Mouse (Mus musculus) stomach, embryonic 16.5 days (tissue): Measurements from ENCODE around the gene Rab1b. TPM values are rescaled to one million over a fixed set of nuclear protein-coding genes. Genes with fewer than 3 reads are reported as not detected.
A peak's percentile ranks its signal among the peaks of the same experiment; 100 is the strongest.

ENCODE experiments used
- ATAC-seq: fragments of 200-750 bp; cut with Nextera tagmentation; 2 replicates; pipeline ENCODE4 v1.8.0; 2017; ENCODE audit warnings: moderate number of reproducible peaks, moderate TSS enrichment; ENCODE audit not compliant: insufficient read depth, low FRiP score
- H3K27ac ChIP-seq: fragments of 300-500 bp; sonication (generic); 2 replicates; pipeline ENCODE4 v1.5.1; 2014; ENCODE audit warnings: low read length
- H3K27me3 ChIP-seq: fragments of 300-500 bp; sonication (generic); 2 replicates; pipeline ENCODE4 v1.6.1; 2014; ENCODE audit warnings: low read length, control low read depth, mixed read lengths; ENCODE audit not compliant: control insufficient read depth, insufficient read depth
- H3K36me3 ChIP-seq: fragments of 300-500 bp; sonication (generic); 2 replicates; pipeline ENCODE4 v1.6.1; 2014; ENCODE audit warnings: low read length; ENCODE audit not compliant: control insufficient read depth, insufficient read depth
- H3K4me1 ChIP-seq: fragments of 300-500 bp; sonication (generic); 2 replicates; pipeline ENCODE4 v1.6.1; 2014; ENCODE audit warnings: low read length, control low read depth, mixed read lengths; ENCODE audit not compliant: control insufficient read depth, insufficient read depth
- H3K4me2 ChIP-seq: fragments of 300-500 bp; sonication (generic); 2 replicates; pipeline ENCODE4 v1.6.1; 2014; ENCODE audit warnings: low read depth, low read length, mixed read lengths
- H3K4me3 ChIP-seq: fragments of 300-500 bp; sonication (generic); replicated peaks from 2 replicates; pipeline ENCODE4 v1.5.1; 2014; ENCODE audit warnings: mild to moderate bottlenecking, low read length
- H3K9ac ChIP-seq: fragments of 300-500 bp; sonication (generic); 2 replicates; pipeline ENCODE4 v1.6.1; 2014; ENCODE audit warnings: low read length
- H3K9me3 ChIP-seq: fragments of 300-500 bp; sonication (generic); replicated peaks from 2 replicates; pipeline ENCODE4 v1.6.1; 2016; ENCODE audit warnings: low read length, control low read depth; ENCODE audit not compliant: control insufficient read depth
- WGBS: fragments of 180-500 bp; shearing (Covaris S2); extraction: QIAGEN DNeasy Blood & Tissue Kit; methylation state at CpG from one replicate; pipeline ENCODE4 v1.1.7; 2014; 5-methylcytosine and 5-hydroxymethylcytosine counted together
- polyA plus RNA-seq: library from polyadenylated mRNA; unstranded; fragments of >200 nt; fragmentation: Nextera tagmentation; extraction: Ambion mirVana; gene quantifications from 2 replicates; pipeline ENCODE4 v1.2.1, GENCODE M21; 2015

The Rab1b gene
- polyA plus RNA-seq, 1 experiment from 2014 or later, result 240 TPM

DNA sequence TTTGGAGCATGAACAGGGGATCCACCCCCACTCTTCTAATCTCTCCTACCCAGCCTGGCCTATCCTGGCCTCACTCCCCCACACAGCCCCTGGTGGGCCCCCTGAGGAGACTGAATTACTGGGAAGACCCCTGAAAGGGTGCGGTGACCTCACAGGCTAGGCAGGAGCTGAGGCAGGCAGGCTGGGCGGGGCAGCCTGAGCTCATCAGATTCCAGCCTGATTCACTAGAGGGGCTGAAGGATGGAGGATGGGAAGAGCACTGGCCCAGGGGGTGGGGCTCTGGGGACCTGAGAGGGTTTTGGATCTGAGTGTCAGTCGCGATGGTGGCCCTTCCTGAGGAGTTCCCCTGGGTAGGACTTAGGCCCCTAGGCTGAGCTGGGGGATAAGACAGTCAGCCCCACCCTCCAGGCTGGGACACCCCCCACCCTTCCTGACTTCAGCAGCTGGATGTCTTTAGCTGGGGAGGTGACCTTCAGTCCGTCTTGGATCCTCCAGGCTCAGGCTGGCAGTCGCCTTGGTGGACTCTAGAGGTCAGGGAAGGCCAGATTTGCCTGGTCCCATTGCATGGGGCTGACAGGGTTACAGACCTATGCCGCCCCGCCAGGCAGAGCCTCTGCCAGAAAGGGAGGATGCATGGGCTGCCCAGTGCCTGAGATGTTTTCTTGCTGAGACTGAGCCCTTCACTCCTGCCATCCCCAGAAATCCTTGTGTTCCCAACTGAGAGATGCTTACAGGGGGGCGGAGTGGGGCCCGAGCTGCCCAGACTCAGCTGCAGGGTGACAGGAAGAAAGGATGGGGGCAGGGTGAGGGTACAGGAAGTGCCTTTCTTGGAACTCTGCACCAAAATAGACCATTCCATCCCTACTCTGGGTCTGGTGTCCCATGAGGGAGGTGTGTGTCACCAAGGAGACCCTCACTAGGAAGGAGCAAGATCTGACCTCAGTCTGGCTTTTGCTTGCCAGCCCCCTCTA, 47.8 kb downstream of the Rab1b start:
- Histone ChIP-seq H3K27ac (peak overlapping the region; percentile 56), H3K27me3 (no peaks in the 10 kb centered on the region), H3K9me3 (no peaks in the 10 kb centered on the region), H3K4me3 (no peak overlapping the region), H3K9ac (peak overlapping the region; percentile 32), H3K36me3 (no peaks in the 10 kb centered on the region), H3K4me2 (peak overlapping the region; percentile 23; the same call in 1 of the 2 replicates), H3K4me1 (peaks cover 40% of the 10 kb centered on the region)
- ATAC-seq, result peak; percentile 39
- 15% methylated on average over 10 of the region's 10 CpGs for WGBS

DNA sequence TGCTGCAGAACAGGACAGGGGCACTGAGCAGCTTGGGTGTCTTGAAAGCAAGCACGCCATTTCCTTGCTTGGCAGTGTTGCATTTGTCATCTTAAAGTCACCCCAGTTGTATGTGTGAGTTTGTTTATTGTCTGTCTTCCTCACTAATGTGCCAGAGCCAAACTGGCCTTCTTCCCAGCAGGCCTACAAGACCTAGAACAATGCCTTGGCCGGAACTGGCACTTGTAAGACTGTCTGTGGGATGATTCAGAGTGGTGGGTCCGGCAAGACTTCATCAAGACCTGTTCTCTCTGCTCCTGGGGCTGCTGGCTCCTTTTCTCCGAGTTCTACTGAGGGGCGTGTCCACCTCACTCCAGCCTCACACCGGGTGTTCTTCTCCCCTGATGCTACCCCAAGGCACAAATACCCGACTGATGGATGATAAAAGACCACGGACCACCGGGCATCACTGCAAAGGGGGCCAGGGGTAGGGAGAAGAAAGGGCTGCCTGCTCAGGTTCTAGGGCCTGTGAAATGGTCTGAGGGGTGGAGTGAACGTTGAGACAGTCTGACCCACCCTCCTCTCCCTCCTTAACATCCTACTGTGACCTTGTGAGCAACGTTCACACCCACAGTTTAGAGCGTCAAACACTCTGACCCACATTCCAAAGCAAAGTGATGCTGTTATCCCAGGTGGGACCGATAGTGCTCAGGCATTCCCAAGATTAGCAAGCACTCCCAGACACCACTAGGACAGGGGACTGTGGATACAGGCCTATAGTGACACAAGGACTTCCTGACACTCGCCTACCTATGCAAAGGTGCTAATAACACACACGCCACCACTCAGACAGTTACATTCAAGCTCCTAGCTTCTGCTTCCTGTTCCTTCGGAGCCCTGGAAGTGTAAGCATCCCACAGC, 48.7 kb downstream of the Rab1b start:
- H3K4me2 ChIP-seq, result 0 out of 2 replicates have a peak overlapping the region, but pooled peaks have one; percentile 10
- no peak for ATAC-seq
- no peaks in the 10 kb centered on the region for H3K27me3 ChIP-seq
- H3K36me3 ChIP-seq, result no peaks in the 10 kb centered on the region
- peak overlapping the region; percentile 32 for H3K9ac ChIP-seq
- H3K27ac ChIP-seq, result peak overlapping the region; percentile 56
- H3K9me3 ChIP-seq, result no peaks in the 10 kb centered on the region
- H3K4me3 ChIP-seq, result no peak overlapping the region
- peaks cover 40% of the 10 kb centered on the region for H3K4me1 ChIP-seq
- WGBS, result 25% methylated on average over 16 of the region's 16 CpGs

GRCm38 (mm10) chr19:5056251-5056650, 50.6 kb downstream of the Rab1b start:
- H3K4me1 ChIP-seq, result peaks cover 40% of the 10 kb centered on the region

GRCm38 (mm10) chr19:5053909-5054308, 53.0 kb downstream of the Rab1b start:
- H3K36me3 ChIP-seq, result no peaks in the 10 kb centered on the region
- H3K9me3 ChIP-seq, result no peaks in the 10 kb centered on the region
- H3K4me2 ChIP-seq, result no peak overlapping the region
- H3K27me3 ChIP-seq, result peaks cover 10% of the 10 kb centered on the region
- H3K9ac ChIP-seq, result no peak overlapping the region
- no peak for ATAC-seq
- H3K4me1 ChIP-seq, result peaks cover 37% of the 10 kb centered on the region
- no peak overlapping the region for H3K4me3 ChIP-seq
- WGBS, result 20% methylated on average over 9 of the region's 9 CpGs
- no peak overlapping the region for H3K27ac ChIP-seq

More at GRCm38 (mm10) chr19:5056251-5056650, 50.6 kb downstream of the Rab1b start:
- Histone ChIP-seq H3K4me3 (no peak overlapping the region), H3K9me3 (no peaks in the 10 kb centered on the region), H3K4me2 (no peak overlapping the region), H3K27me3 (peaks cover 9% of the 10 kb centered on the region), H3K36me3 (no peaks in the 10 kb centered on the region), H3K27ac (no peak overlapping the region; the same call in 1 of the 2 replicates), H3K9ac (peak overlapping the region; percentile 20; the same call in 1 of the 2 replicates)
- ATAC-seq, result no peak
- 15% methylated on average over 6 of the region's 6 CpGs for WGBS

DNA sequence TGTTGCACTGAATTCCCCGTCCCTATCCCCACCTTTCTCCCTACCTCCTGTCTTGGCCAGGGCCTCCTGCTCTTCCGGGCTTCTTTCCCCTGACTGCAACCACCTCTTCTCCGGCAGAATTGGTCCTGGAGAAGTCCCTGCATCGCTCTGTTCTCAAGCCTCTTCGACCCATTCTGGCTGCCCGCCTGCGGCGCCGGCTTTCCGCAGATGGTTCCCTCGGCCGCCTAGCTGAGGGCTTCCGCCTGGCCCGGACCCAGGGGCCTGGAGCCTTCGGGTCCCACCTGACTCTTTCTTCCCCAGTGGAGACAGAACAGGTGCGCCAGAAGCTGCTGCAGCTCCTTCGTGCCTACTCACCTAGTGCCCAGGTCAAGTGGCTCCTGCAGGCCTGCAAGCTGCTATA, 54.0 kb downstream of the Rab1b start:
- no peak overlapping the region for H3K27ac ChIP-seq
- H3K9me3 ChIP-seq, result no peaks in the 10 kb centered on the region
- no peak overlapping the region for H3K4me3 ChIP-seq
- H3K36me3 ChIP-seq, result no peaks in the 10 kb centered on the region
- no peak overlapping the region for H3K9ac ChIP-seq
- H3K4me2 ChIP-seq, result no peak overlapping the region
- peaks cover 27% of the 10 kb centered on the region for H3K4me1 ChIP-seq
- ATAC-seq, result no peak
- peaks cover 10% of the 10 kb centered on the region for H3K27me3 ChIP-seq
- WGBS, result 64% methylated on average over 17 of the region's 17 CpGs

DNA sequence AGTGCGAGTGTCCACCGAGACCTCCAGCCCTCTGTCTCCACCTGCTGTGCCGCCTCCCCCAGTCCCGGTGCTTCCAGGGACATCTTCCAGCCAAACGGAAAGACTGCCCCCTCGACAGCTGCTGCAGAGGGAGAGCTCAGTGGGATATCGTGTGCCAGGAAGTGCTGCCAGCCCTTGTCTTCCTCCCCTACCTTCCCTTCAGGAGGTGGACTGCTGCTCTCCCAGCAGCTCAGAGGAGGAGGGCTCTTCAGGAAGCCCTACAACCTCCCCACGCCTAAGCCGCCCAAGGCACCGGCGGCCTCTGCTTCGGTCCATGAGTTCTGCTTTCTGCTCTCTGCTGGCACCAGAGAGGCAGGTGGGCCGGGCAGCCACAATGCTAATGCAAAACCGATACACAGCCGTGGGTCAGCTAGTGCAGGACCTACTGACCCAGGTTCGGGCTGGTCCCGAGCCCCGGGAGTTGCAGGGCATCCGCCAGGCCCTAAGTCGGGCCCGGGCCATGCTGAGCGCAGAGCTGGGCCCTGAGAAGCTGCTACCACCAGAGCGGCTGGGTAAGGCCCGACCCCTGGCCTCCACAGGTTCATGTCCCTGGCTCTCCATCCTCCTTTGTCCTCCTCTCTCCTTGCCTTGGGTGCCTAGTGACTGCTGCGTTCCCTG, 54.6 kb downstream of the Rab1b start:
- peaks cover 24% of the 10 kb centered on the region for H3K4me1 ChIP-seq
- peak overlapping the region; percentile 46 for H3K9ac ChIP-seq
- WGBS, result 47% methylated on average over 25 of the region's 25 CpGs
- no peak overlapping the region for H3K4me2 ChIP-seq
- ATAC-seq, result no peak
- H3K27ac ChIP-seq, result no peak overlapping the region
- H3K27me3 ChIP-seq, result peaks cover 10% of the 10 kb centered on the region
- 0 out of 2 replicates have a peak, but pooled peaks cover 3% of the 10 kb centered on the region for H3K36me3 ChIP-seq
- no peaks in the 10 kb centered on the region for H3K9me3 ChIP-seq
- no peak overlapping the region for H3K4me3 ChIP-seq

DNA sequence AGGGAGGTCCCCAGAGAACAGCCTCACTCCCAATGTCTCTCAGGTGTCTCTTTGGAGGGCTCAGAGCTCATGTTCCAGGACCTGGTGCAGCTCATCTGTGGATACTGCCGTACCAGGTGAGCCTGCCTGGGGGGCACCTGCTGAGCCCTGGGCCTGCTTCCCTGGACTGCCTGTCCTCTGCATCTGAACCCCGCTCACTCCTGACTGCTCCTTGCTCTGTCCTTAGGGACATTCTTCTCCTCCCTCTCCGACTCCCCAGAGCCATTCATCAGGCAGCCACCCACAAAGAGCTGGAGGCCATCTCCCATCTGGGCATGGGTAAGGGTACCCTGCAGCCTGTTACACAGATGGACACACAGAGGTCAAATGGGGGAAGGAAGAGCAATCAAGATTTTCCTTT, 55.4 kb downstream of the Rab1b start:
- H3K4me3 ChIP-seq, result peak overlapping the region; percentile 45
- 62% methylated on average over 3 of the region's 3 CpGs for WGBS
- H3K27ac ChIP-seq, result no peak overlapping the region
- H3K27me3 ChIP-seq, result peaks cover 10% of the 10 kb centered on the region
- no peak for ATAC-seq
- no peaks in the 10 kb centered on the region for H3K9me3 ChIP-seq
- H3K36me3 ChIP-seq, result 0 out of 2 replicates have a peak, but pooled peaks cover 3% of the 10 kb centered on the region
- H3K4me2 ChIP-seq, result peak overlapping the region; percentile 58
- H3K4me1 ChIP-seq, result peaks cover 22% of the 10 kb centered on the region
- peak overlapping the region; percentile 64 for H3K9ac ChIP-seq

DNA sequence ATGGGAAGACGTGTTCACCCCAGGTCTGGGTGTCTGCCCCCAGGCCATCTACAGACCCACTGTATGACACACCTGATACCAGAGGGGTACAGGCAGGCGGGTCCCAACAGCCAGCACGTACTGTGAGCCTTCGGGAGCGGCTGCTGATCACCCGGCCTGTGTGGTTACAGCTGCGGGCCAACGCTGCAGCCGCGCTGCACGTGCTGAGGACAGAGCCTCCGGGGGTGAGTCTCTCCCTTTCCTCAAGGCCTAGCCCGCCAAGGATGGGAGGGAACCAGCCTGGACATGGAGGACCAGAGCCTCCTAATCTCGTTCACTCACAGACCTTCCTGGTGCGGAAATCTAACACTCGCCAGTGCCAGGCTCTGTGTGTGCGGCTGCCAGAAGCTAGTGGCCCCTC, 55.8 kb downstream of the Rab1b start:
- peak overlapping the region; percentile 51 for H3K27ac ChIP-seq
- peak overlapping the region; percentile 58 for H3K4me2 ChIP-seq
- peaks cover 10% of the 10 kb centered on the region for H3K27me3 ChIP-seq
- peak overlapping the region; percentile 64 for H3K9ac ChIP-seq
- no peaks in the 10 kb centered on the region for H3K9me3 ChIP-seq
- WGBS, result 12% methylated on average over 17 of the region's 17 CpGs
- 0 out of 2 replicates have a peak, but pooled peaks cover 3% of the 10 kb centered on the region for H3K36me3 ChIP-seq
- peak; percentile 52; the same call in 1 of the 2 replicates for ATAC-seq
- H3K4me3 ChIP-seq, result peak overlapping the region; percentile 45
- peaks cover 19% of the 10 kb centered on the region for H3K4me1 ChIP-seq
